Mouse (Mus musculus) embryo, embryonic 11 days (tissue): ENCODE measurements at regions not wholly inside any gene's neighbourhood (a gene's known extent, or its start where the extent isn't known, plus 50 kb on each side); places are given as distances from the start of the nearest gene placed in this dataset.

ENCODE experiments used
- DNase-seq: peaks from one replicate; pipeline ENCODE4 v3.0.0-alpha.2; 2015

DNA sequence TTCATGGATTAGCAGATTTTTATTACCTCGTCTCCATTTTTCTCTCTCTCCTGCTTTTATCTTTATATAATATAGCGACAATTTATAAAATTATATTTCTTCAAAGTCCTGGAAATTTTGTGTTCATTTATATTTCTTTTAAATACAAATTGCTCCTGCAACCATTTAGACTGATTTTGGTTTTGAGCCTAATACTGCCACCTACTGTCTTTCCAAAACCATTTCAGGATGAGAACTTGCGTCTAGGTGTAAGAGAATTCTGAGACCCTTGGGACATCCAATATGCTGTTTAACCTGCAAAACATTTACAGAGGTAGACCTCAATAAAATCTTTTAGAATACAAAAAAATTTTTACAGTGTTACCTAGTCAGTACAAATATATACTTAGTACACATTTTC, 158.1 kb downstream of the Gm6377 start:
- peak; percentile 3 for DNase-seq

DNA sequence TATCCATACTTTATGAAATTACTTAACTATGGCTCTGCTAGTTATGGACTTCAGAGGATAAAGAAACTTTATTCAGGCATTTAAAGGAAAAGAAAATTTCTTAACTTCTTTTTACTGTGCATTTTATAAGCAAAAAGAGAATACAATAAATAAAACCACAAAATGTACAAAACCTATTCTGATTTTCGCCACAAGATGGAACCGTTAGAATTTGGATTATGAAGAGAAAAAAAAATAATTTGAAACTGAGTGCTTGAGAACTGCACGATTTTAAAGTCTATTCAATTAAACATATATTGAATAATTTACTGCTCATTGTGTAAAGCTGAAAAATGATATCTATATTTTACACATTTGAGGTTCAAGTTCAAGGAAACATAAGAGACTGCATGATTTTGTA, 196.4 kb downstream of the Gm6377 start:
- DNase-seq, result peak; percentile 0

- no peak for DNase-seq
Measured at GRCm38 (mm10) chrX:109442932-109443331, 246.4 kb downstream of the Gm6377 start.
